Mouse (Mus musculus): ENCODE measurements at regions not wholly inside any gene's neighbourhood (a gene's known extent, or its start where the extent isn't known, plus 50 kb on each side); places are given as distances from the start of the nearest gene placed in this dataset.

DNA sequence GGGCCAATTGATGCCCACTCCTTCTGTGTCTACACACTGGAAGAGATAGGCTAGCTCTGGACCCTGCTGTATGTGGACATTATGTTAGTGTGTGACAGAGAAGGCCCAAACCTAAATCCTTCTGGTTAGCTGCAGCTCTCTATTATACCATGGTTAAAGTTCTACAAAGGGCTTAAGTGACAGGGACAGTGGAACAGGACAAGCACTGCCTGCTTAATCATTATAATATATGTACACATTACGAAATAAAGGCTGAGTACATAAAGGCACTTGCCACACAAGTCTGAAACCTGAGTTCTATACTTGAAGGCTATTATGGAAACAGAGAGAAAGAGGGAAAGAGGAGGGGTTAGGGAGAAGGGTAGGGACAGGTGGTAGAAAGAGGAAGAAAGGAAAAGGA lies 55.2 kb downstream of the Rdh14 start:
- TF ChIP-seq MYOG (IDR thresholded peaks at IDR 0.05; ENCODE audit: control insufficient read depth, extremely low read depth, insufficient read length) (no peak), CTCF (IDR thresholded peaks at IDR 0.05; ENCODE audit: control insufficient read depth, insufficient read depth, insufficient read length) (no peak), FOSL1 (IDR thresholded peaks at IDR 0.05; ENCODE audit: insufficient read depth, low read length, poor library complexity, severe bottlenecking) (no peak), MAX (IDR thresholded peaks at IDR 0.05) (no peak), MYOD1 (IDR thresholded peaks at IDR 0.05; ENCODE audit: control insufficient read depth, insufficient read length, low read depth) (no peak), USF1 (IDR thresholded peaks at IDR 0.05; ENCODE audit: low read depth) (no peak), CEBPB (IDR thresholded peaks at IDR 0.05; ENCODE audit: low read depth) (no peak)
- H3ac ChIP-seq (ENCODE audit: control insufficient read depth, insufficient read length, low read depth), result no peak overlapping the region
- H3K79me3 ChIP-seq (ENCODE audit: low read depth), result no peaks in the 10 kb centered on the region
- no peaks in the 10 kb centered on the region for H3K27me3 ChIP-seq (ENCODE audit: control insufficient read depth, insufficient read depth, insufficient read length)
- no peaks in the 10 kb centered on the region for H3K79me2 ChIP-seq (ENCODE audit: control insufficient read depth, insufficient read depth)
- H3K36me3 ChIP-seq (ENCODE audit: control insufficient read depth, insufficient read depth), result no peaks in the 10 kb centered on the region
- H3K4me3 ChIP-seq (ENCODE audit: insufficient read depth, poor library complexity, severe bottlenecking), result no peak overlapping the region

DNA sequence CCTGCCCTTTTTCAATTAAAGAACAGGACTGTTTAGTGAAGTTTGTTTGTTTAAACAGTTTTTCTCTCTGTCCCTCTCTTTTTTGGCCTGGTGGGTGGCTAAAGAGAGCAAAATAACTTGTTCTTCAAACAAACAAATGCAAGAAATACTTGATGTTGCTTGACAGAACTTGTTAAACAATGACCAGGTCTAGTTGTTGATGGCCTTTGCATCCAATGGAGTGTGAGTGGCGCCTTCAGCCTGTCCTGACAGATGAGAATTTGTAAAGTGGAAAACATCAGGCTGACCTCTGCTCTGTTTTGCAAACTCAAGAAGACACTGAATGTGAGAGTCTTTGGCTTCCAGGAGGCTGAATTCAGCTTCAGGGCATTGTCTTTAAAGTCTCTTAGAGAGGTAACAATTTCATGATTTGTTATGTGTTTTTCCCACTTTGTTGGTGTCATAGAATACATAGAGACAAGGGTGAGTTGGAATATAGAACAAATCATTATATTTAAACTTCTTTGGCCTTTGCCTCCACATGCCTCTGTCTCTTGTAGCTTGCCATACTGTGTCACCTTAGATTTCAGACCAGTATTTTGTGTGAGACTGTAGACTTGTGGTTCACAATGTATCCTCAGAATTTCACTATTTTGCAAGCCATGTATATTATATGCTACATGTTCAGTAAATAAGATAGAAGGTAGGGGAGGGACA lies 67.5 kb downstream of the Rdh14 start:
- Histone ChIP-seq H3K79me2 (ENCODE audit: control insufficient read depth, insufficient read depth) (no peaks in the 10 kb centered on the region), H3K27me3 (ENCODE audit: control insufficient read depth, insufficient read depth, insufficient read length) (no peaks in the 10 kb centered on the region), H3K4me3 (ENCODE audit: insufficient read depth, poor library complexity, severe bottlenecking) (no peak overlapping the region), H3ac (ENCODE audit: control insufficient read depth, insufficient read length, low read depth) (no peak overlapping the region), H3K36me3 (ENCODE audit: control insufficient read depth, insufficient read depth) (no peaks in the 10 kb centered on the region), H3K79me3 (ENCODE audit: low read depth) (no peaks in the 10 kb centered on the region)
- TF ChIP-seq CEBPB (IDR thresholded peaks at IDR 0.05; ENCODE audit: low read depth) (no peak), MAX (IDR thresholded peaks at IDR 0.05) (no peak), CTCF (IDR thresholded peaks at IDR 0.05; ENCODE audit: control insufficient read depth, insufficient read depth, insufficient read length) (no peak), MYOD1 (IDR thresholded peaks at IDR 0.05; ENCODE audit: control insufficient read depth, insufficient read length, low read depth) (no peak), FOSL1 (IDR thresholded peaks at IDR 0.05; ENCODE audit: insufficient read depth, low read length, poor library complexity, severe bottlenecking) (no peak), MYOG (IDR thresholded peaks at IDR 0.05; ENCODE audit: control insufficient read depth, extremely low read depth, insufficient read length) (no peak), USF1 (IDR thresholded peaks at IDR 0.05; ENCODE audit: low read depth) (no peak)

DNA sequence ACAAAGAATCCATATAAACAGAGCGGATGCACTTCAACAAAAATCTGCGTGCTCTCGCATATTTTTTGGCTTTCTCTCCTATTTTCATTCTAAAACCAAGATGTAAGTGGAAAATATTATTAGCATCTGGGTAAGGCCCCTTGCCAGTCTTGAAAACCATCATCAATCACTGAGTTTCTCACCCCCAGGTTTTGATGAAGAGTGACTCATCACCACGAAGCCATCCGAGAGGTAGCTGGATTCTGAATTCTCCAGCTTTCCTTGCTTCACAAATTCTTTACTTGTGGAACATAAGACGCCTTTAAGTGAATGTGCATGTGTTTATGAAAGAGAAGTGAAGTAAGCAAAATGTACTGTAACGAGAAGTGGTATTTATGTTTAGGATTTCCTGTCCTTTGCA lies 71.2 kb downstream of the Rdh14 start:
- Histone ChIP-seq H3K79me3 (ENCODE audit: low read depth) (no peaks in the 10 kb centered on the region), H3K79me2 (ENCODE audit: control insufficient read depth, insufficient read depth) (no peaks in the 10 kb centered on the region), H3K4me3 (ENCODE audit: insufficient read depth, poor library complexity, severe bottlenecking) (no peak overlapping the region), H3K27me3 (ENCODE audit: control insufficient read depth, insufficient read depth, insufficient read length) (no peaks in the 10 kb centered on the region), H3K36me3 (ENCODE audit: control insufficient read depth, insufficient read depth) (no peaks in the 10 kb centered on the region), H3ac (ENCODE audit: control insufficient read depth, insufficient read length, low read depth) (no peak overlapping the region)
- TF ChIP-seq USF1 (IDR thresholded peaks at IDR 0.05; ENCODE audit: low read depth) (no peak), MAX (IDR thresholded peaks at IDR 0.05) (no peak), MYOG (IDR thresholded peaks at IDR 0.05; ENCODE audit: control insufficient read depth, extremely low read depth, insufficient read length) (no peak), FOSL1 (IDR thresholded peaks at IDR 0.05; ENCODE audit: insufficient read depth, low read length, poor library complexity, severe bottlenecking) (no peak), MYOD1 (IDR thresholded peaks at IDR 0.05; ENCODE audit: control insufficient read depth, insufficient read length, low read depth) (no peak), CTCF (IDR thresholded peaks at IDR 0.05; ENCODE audit: control insufficient read depth, insufficient read depth, insufficient read length) (no peak), CEBPB (IDR thresholded peaks at IDR 0.05; ENCODE audit: low read depth) (no peak)

DNA sequence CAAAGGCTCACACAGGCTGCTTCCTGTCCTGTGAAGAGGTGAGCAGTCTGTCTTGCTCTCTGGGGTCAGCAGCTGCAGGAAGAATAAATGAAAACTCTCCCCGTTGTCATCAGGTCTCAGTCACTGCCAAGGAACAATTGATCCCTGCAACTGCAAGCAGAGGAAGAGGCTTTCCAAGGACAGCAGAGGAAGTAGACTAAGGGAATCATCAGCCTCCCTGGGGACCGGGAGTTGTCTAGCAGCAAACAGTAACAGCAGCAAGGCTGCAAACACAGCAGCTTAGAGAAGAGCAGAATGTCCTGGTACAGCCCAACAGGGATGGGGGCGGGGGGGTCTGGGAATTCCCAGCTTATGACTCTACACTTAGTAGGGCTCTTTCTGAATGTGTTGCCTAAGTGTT lies 72.4 kb downstream of the Rdh14 start:
- Histone ChIP-seq H3K27me3 (ENCODE audit: control insufficient read depth, insufficient read depth, insufficient read length) (no peaks in the 10 kb centered on the region), H3ac (ENCODE audit: control insufficient read depth, insufficient read length, low read depth) (no peak overlapping the region), H3K79me2 (ENCODE audit: control insufficient read depth, insufficient read depth) (no peaks in the 10 kb centered on the region), H3K79me3 (ENCODE audit: low read depth) (no peaks in the 10 kb centered on the region), H3K4me3 (ENCODE audit: insufficient read depth, poor library complexity, severe bottlenecking) (no peak overlapping the region), H3K36me3 (ENCODE audit: control insufficient read depth, insufficient read depth) (no peaks in the 10 kb centered on the region)
- TF ChIP-seq USF1 (IDR thresholded peaks at IDR 0.05; ENCODE audit: low read depth) (no peak), MYOD1 (IDR thresholded peaks at IDR 0.05; ENCODE audit: control insufficient read depth, insufficient read length, low read depth) (no peak), FOSL1 (IDR thresholded peaks at IDR 0.05; ENCODE audit: insufficient read depth, low read length, poor library complexity, severe bottlenecking) (no peak), CTCF (IDR thresholded peaks at IDR 0.05; ENCODE audit: control insufficient read depth, insufficient read depth, insufficient read length) (no peak), CEBPB (IDR thresholded peaks at IDR 0.05; ENCODE audit: low read depth) (no peak), MAX (IDR thresholded peaks at IDR 0.05) (no peak), MYOG (IDR thresholded peaks at IDR 0.05; ENCODE audit: control insufficient read depth, extremely low read depth, insufficient read length) (no peak)

DNA sequence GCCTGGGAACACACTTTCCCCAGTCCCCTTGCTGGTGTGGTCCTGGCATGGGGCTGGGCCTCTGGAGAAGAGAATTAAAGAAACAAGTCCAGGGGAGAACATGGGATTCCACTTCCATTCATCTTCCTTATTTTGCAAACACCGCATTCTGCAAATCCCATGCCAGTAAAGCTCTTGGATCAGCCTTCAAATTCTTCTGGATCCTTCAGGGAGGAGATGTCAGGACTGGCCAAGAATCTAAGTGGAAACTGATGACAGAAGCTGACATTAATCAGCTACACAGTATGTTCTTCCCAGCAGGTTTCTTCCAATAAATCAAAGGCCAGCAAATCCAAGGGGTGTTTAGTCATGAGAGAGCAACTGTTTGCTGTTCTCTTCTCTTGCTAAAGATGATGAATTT lies 83.4 kb downstream of the Rdh14 start:
- Histone ChIP-seq H3K79me3 (ENCODE audit: low read depth) (no peaks in the 10 kb centered on the region), H3K27me3 (ENCODE audit: control insufficient read depth, insufficient read depth, insufficient read length) (no peaks in the 10 kb centered on the region), H3K79me2 (ENCODE audit: control insufficient read depth, insufficient read depth) (no peaks in the 10 kb centered on the region), H3ac (ENCODE audit: control insufficient read depth, insufficient read length, low read depth) (no peak overlapping the region), H3K36me3 (ENCODE audit: control insufficient read depth, insufficient read depth) (no peaks in the 10 kb centered on the region), H3K4me3 (ENCODE audit: insufficient read depth, poor library complexity, severe bottlenecking) (no peak overlapping the region)
- TF ChIP-seq MAX (IDR thresholded peaks at IDR 0.05), result no peak
- TF ChIP-seq CEBPB (IDR thresholded peaks at IDR 0.05; ENCODE audit: low read depth), result no peak
- no peak for TF ChIP-seq USF1 (IDR thresholded peaks at IDR 0.05; ENCODE audit: low read depth)
- TF ChIP-seq CTCF (IDR thresholded peaks at IDR 0.05; ENCODE audit: control insufficient read depth, insufficient read depth, insufficient read length), result no peak
- TF ChIP-seq MYOG (IDR thresholded peaks at IDR 0.05; ENCODE audit: control insufficient read depth, extremely low read depth, insufficient read length), result no peak
- TF ChIP-seq FOSL1 (IDR thresholded peaks at IDR 0.05; ENCODE audit: insufficient read depth, low read length, poor library complexity, severe bottlenecking), result no peak
- no peak for TF ChIP-seq MYOD1 (IDR thresholded peaks at IDR 0.05; ENCODE audit: control insufficient read depth, insufficient read length, low read depth)

Data from C2C12 (cell line).